Mouse (Mus musculus): ENCODE measurements at regions not wholly inside any gene's neighbourhood (a gene's known extent, or its start where the extent isn't known, plus 50 kb on each side); places are given as distances from the start of the nearest gene placed in this dataset.
A peak's percentile ranks its signal among the peaks of the same experiment; 100 is the strongest.

GRCm38 (mm10) chr14:58709281-58709680, 433.4 kb downstream of the 1700129C05Rik start:
- intact Hi-C loops (cut with DNase I): no loop called here
- DNase-seq: no peak

- intact Hi-C loops (cut with DNase I): loop anchor here (2.0 kb wide), 1 partner anchor 667 kb away; no protein-coding TSS in a partner anchor
- peak; percentile 53 to 63 for DNase-seq
Observed at GRCm38 (mm10) chr14:58701765-58702164, 440.9 kb downstream of the 1700129C05Rik start.

GRCm38 (mm10) chr14:58691129-58691828, 451.4 kb downstream of the 1700129C05Rik start:
- intact Hi-C loops (cut with DNase I): no loop called here
- DNase-seq: no peak

GRCm38 (mm10) chr14:58687814-58688213, 454.9 kb downstream of the 1700129C05Rik start:
- no peak for DNase-seq
- intact Hi-C loops (cut with DNase I): no loop called here

GRCm38 (mm10) chr14:58678781-58679180, 463.9 kb downstream of the 1700129C05Rik start:
- intact Hi-C loops (cut with DNase I): no loop called here

GRCm38 (mm10) chr14:58678126-58678656, 464.5 kb downstream of the 1700129C05Rik start:
- DNase-seq: no peak
- intact Hi-C loops (cut with DNase I): no loop called here

More at GRCm38 (mm10) chr14:58678781-58679180, 463.9 kb downstream of the 1700129C05Rik start:
- no peak for DNase-seq

- no peak for DNase-seq
- intact Hi-C loops (cut with DNase I): no loop called here
Observed at GRCm38 (mm10) chr14:58675146-58675545, 467.5 kb downstream of the 1700129C05Rik start.

GRCm38 (mm10) chr14:58663946-58664345, 478.7 kb downstream of the 1700129C05Rik start:
- peak; percentile 6 to 14 for DNase-seq

GRCm38 (mm10) chr14:58662601-58663000, 480.1 kb downstream of the 1700129C05Rik start:
- intact Hi-C loops (cut with DNase I): no loop called here
- DNase-seq: no peak

More at GRCm38 (mm10) chr14:58663946-58664345, 478.7 kb downstream of the 1700129C05Rik start:
- intact Hi-C loops (cut with DNase I): no loop called here

GRCm38 (mm10) chr14:58661416-58661815, 481.3 kb downstream of the 1700129C05Rik start:
- DNase-seq: no peak
- intact Hi-C loops (cut with DNase I): no loop called here

GRCm38 (mm10) chr14:58657263-58657662, 485.4 kb downstream of the 1700129C05Rik start:
- intact Hi-C loops (cut with DNase I): no loop called here
- DNase-seq: no peak

GRCm38 (mm10) chr14:58656935-58657238, 485.8 kb downstream of the 1700129C05Rik start:
- no peak for DNase-seq
- intact Hi-C loops (cut with DNase I): no loop called here

- intact Hi-C loops (cut with DNase I): no loop called here
Observed at GRCm38 (mm10) chr14:58656212-58656934, 486.3 kb downstream of the 1700129C05Rik start.

GRCm38 (mm10) chr14:58653026-58653425, 489.7 kb downstream of the 1700129C05Rik start:
- DNase-seq: no peak
- intact Hi-C loops (cut with DNase I): no loop called here

More at GRCm38 (mm10) chr14:58656212-58656934, 486.3 kb downstream of the 1700129C05Rik start:
- no peak for DNase-seq

- intact Hi-C loops (cut with DNase I): no loop called here
- DNase-seq: no peak
Observed at GRCm38 (mm10) chr14:58652004-58652403, 490.7 kb downstream of the 1700129C05Rik start.

GRCm38 (mm10) chr14:58651210-58651609, 491.5 kb downstream of the 1700129C05Rik start:
- DNase-seq: no peak
- intact Hi-C loops (cut with DNase I): no loop called here

GRCm38 (mm10) chr14:58638337-58638696, 504.4 kb downstream of the 1700129C05Rik start:
- intact Hi-C loops (cut with DNase I): no loop called here
- no peak for DNase-seq

GRCm38 (mm10) chr14:58637405-58638336, 505.0 kb downstream of the 1700129C05Rik start:
- no peak for DNase-seq
- intact Hi-C loops (cut with DNase I): no loop called here

- intact Hi-C loops (cut with DNase I): no loop called here
Observed at GRCm38 (mm10) chr14:58631221-58631620, 511.5 kb downstream of the 1700129C05Rik start.

GRCm38 (mm10) chr14:58628266-58628665, 514.4 kb downstream of the 1700129C05Rik start:
- DNase-seq: no peak
- intact Hi-C loops (cut with DNase I): no loop called here

More at GRCm38 (mm10) chr14:58631221-58631620, 511.5 kb downstream of the 1700129C05Rik start:
- no peak for DNase-seq
